Comparison of ENCODE assay signal across 21 mouse cellular contexts in genomic region chr1:54176592-54176991, GRCm38 (mm10).
"Had no signal": no experiment of that assay in that cellular context is flagged by ENCODE, and none has a peak within 500 bp of the region (broad histone marks: within the 10 kb centered on the region; RNA-seq: fewer than 3 reads in every experiment).

No protein-coding gene starts in this region.

- H3K9me3 ChIP-seq: kidney, embryonic 15.5 days; limb, embryonic 12.5 days; limb, embryonic 15.5 days; midbrain, embryonic 12.5 days; midbrain, embryonic 15.5 days; neural tube, embryonic 12.5 days; neural tube, embryonic 15.5 days; stomach, embryonic 15.5 days had no signal

- H3K4me2 ChIP-seq: kidney, embryonic 15.5 days; limb, embryonic 12.5 days; limb, embryonic 15.5 days; liver, embryonic 11.5 days; lung, embryonic 14.5 days; midbrain, embryonic 12.5 days; midbrain, embryonic 15.5 days; neural tube, embryonic 12.5 days; neural tube, embryonic 15.5 days; stomach, embryonic 15.5 days had no signal

- ATAC-seq: liver, postnatal 0 days; lung, postnatal 0 days; midbrain, embryonic 15.5 days had no signal

- H3K27ac ChIP-seq: kidney, embryonic 15.5 days; limb, embryonic 12.5 days; limb, embryonic 15.5 days; liver, embryonic 14.5 days; macrophage; midbrain, embryonic 12.5 days; midbrain, embryonic 15.5 days; neural tube, embryonic 12.5 days; neural tube, embryonic 15.5 days; stomach, embryonic 15.5 days had no signal

- H3K36me3 ChIP-seq: kidney, embryonic 15.5 days; limb, embryonic 12.5 days; limb, embryonic 15.5 days; midbrain, embryonic 12.5 days; midbrain, embryonic 15.5 days; neural tube, embryonic 12.5 days; neural tube, embryonic 15.5 days; stomach, embryonic 15.5 days had no signal

- H3K27me3 ChIP-seq: kidney, embryonic 15.5 days; limb, embryonic 12.5 days; limb, embryonic 15.5 days; midbrain, embryonic 12.5 days; midbrain, embryonic 15.5 days; neural tube, embryonic 12.5 days; neural tube, embryonic 15.5 days; stomach, embryonic 15.5 days had no signal

- H3K4me1 ChIP-seq: kidney, embryonic 15.5 days; limb, embryonic 12.5 days; limb, embryonic 15.5 days; midbrain, embryonic 12.5 days; midbrain, embryonic 15.5 days; neural tube, embryonic 12.5 days; neural tube, embryonic 15.5 days; stomach, embryonic 15.5 days had no signal

- H3K9ac ChIP-seq: kidney, embryonic 15.5 days; limb, embryonic 12.5 days; limb, embryonic 15.5 days; liver, embryonic 14.5 days; liver, postnatal 0 days; lung, embryonic 14.5 days; midbrain, embryonic 12.5 days; midbrain, embryonic 15.5 days; neural tube, embryonic 12.5 days; neural tube, embryonic 15.5 days; stomach, embryonic 15.5 days had no signal

- DNase-seq: kidney, postnatal 10 days; kidney, postnatal 36 days; left cerebral cortex, postnatal 4 days; liver, postnatal 0 days; lung, embryonic 14.5 days; right cerebral cortex, adult 18-20 months; right cerebral cortex, postnatal 14 days; spleen, adult 18-20 months; thymus, postnatal 25 days had no signal

- H3K4me3 ChIP-seq: kidney, embryonic 15.5 days; limb, embryonic 12.5 days; limb, embryonic 15.5 days; midbrain, embryonic 12.5 days; midbrain, embryonic 15.5 days; neural tube, embryonic 12.5 days; neural tube, embryonic 15.5 days; stomach, embryonic 15.5 days had no signal
